Mouse (Mus musculus): Measurements from ENCODE around the gene Otor. TPM values are rescaled to one million over a fixed set of nuclear protein-coding genes. Genes with fewer than 3 reads are reported as not detected.

Otor gene
- total and polyA plus RNA-seq, 2 experiments from 2014 or later: 0.55 TPM; not detected in 1

- Histone ChIP-seq H3K4me3 (ENCODE audit: low read depth, low read length) (no peak overlapping the region), H3K27me3 (ENCODE audit: insufficient read depth, low read length) (no peaks in the 10 kb centered on the region), H3K36me3 (ENCODE audit: insufficient read depth, low read length) (no peaks in the 10 kb centered on the region), H3K9me3 (ENCODE audit: low read length) (no peaks in the 10 kb centered on the region), H3K4me2 (ENCODE audit: low read depth, low read length, poor library complexity, severe bottlenecking) (no peak overlapping the region), H3K4me1 (ENCODE audit: insufficient read depth, low read length) (no peaks in the 10 kb centered on the region), H3K9ac (replicated peaks; ENCODE audit: low read length, poor library complexity, severe bottlenecking) (no peak overlapping the region), H3K27ac (ENCODE audit: low read depth, low read length) (no peak overlapping the region)
- DNase-seq (ENCODE audit: low spot score) (peak; percentile 82), ATAC-seq (ENCODE audit: low FRiP score) (no peak)
- WGBS: 75% methylated on average over 1 of the region's 1 CpGs
- TF ChIP-seq CTCF (IDR thresholded peaks at IDR 0.05): peak; percentile 82
Observed at GRCm38 (mm10) chr2:143113859-143114258, 35.6 kb downstream of the Otor start.

DNA sequence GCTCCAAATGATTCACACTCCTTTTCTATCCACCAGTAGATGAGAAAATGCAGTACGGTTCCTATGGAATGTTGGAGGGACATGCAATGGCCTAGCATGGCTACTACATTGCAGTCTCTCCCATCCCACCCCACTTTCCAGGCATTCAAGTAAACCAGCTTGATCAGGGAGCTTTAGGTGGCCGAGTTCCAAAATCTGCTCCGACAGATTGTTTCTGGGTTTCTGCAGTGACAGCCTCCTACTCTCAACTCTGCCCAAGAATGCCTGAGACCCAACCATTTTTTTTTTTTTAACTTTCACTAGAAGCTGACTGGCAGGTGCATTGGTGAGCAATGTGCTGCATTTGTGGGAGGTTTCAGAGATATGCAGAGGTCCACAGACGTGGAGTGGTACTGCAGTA lies 36.4 kb downstream of the Otor start:
- no peak overlapping the region for H3K9ac ChIP-seq (replicated peaks; ENCODE audit: low read length, poor library complexity, severe bottlenecking)
- H3K36me3 ChIP-seq (ENCODE audit: insufficient read depth, low read length): no peaks in the 10 kb centered on the region
- no peaks in the 10 kb centered on the region for H3K9me3 ChIP-seq (ENCODE audit: low read length)
- no peak overlapping the region for H3K27ac ChIP-seq (ENCODE audit: low read depth, low read length)
- H3K27me3 ChIP-seq (ENCODE audit: insufficient read depth, low read length): no peaks in the 10 kb centered on the region
- DNase-seq (ENCODE audit: low spot score) (peak; percentile 26), ATAC-seq (ENCODE audit: low FRiP score) (no peak)
- TF ChIP-seq CTCF (IDR thresholded peaks at IDR 0.05): no peak
- no peaks in the 10 kb centered on the region for H3K4me1 ChIP-seq (ENCODE audit: insufficient read depth, low read length)
- WGBS: 67% methylated on average over 4 of the region's 4 CpGs
- no peak overlapping the region for H3K4me3 ChIP-seq (ENCODE audit: low read depth, low read length)
- no peak overlapping the region for H3K4me2 ChIP-seq (ENCODE audit: low read depth, low read length, poor library complexity, severe bottlenecking)

DNA sequence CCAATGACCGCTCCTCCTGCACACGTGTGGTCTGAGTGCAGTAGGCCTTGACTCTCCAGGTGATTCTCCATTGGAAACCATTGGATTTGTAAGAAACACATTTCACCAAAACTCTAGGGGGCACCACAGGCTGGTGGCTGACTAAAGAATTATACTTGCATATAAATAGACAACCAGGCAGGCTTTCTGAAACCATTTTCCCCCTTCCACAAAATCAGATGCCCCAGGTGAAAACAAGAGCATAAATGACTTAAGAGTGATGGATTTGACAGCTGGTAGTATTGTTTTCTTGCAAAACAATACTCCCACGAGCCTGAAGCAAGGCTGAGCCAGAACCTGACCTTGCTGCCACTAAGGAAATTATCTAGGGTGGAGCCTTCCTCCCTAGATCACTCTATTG lies 39.2 kb downstream of the Otor start:
- Histone ChIP-seq H3K27me3 (ENCODE audit: insufficient read depth, low read length) (no peaks in the 10 kb centered on the region), H3K36me3 (ENCODE audit: insufficient read depth, low read length) (no peaks in the 10 kb centered on the region), H3K27ac (ENCODE audit: low read depth, low read length) (no peak overlapping the region), H3K4me3 (ENCODE audit: low read depth, low read length) (no peak overlapping the region), H3K9ac (replicated peaks; ENCODE audit: low read length, poor library complexity, severe bottlenecking) (no peak overlapping the region), H3K4me1 (ENCODE audit: insufficient read depth, low read length) (no peaks in the 10 kb centered on the region), H3K4me2 (ENCODE audit: low read depth, low read length, poor library complexity, severe bottlenecking) (no peak overlapping the region), H3K9me3 (ENCODE audit: low read length) (no peaks in the 10 kb centered on the region)
- WGBS: 59% methylated on average over 3 of the region's 3 CpGs
- TF ChIP-seq CTCF (IDR thresholded peaks at IDR 0.05): peak; percentile 73
- peak; percentile 79 for DNase-seq (ENCODE audit: low spot score)
- no peak for ATAC-seq (ENCODE audit: low FRiP score)

DNA sequence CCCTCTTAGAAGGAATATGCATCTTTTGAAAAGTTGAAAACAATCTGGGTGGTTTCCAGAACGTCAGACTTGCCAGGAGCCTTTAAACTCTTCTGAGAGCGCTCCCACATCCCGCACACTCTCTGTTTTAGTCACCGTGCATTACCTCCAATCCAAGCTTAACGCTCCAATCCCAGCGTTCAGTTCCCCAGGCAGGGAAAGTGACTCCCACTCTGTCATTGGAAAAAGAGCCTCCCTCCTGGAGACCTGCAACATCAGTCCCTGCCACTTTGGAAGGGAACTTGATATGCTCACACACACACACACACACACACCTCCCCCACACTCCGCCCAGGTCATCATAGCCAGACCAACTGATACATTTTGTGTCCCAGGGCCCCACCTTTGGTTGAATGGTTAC lies 39.9 kb downstream of the Otor start:
- H3K9ac ChIP-seq (replicated peaks; ENCODE audit: low read length, poor library complexity, severe bottlenecking): no peak overlapping the region
- no peaks in the 10 kb centered on the region for H3K4me1 ChIP-seq (ENCODE audit: insufficient read depth, low read length)
- TF ChIP-seq CTCF (IDR thresholded peaks at IDR 0.05): no peak

DNA sequence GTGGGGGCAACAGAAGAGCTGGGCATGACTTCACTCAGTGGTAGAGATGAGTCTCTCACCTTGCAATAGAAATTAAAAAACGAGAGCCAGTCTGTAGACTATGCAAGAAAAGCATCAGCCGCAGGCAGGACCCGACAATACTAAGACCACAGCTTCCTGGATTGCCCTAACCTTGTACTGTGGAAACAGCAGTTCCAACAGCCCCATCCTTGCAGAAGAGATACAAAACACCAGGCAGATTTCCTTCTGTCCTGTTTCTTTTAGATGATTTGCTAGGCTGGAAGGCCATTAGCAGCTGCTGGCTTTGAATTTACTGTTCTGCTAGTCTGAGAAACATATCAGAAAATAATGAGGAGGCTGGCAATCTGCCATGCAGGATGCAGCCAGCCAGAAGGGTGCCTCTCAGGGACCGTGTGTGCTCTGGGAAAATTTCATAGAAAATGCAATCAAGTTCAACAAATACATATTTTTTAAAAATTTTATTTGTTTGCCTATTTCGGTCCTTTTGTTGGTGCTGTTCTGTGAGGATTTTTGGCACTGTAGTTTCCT lies 52.9 kb downstream of the Otor start:
- Histone ChIP-seq H3K27me3 (ENCODE audit: insufficient read depth, low read length) (no peaks in the 10 kb centered on the region), H3K4me3 (ENCODE audit: low read depth, low read length) (no peak overlapping the region), H3K9me3 (ENCODE audit: low read length) (no peaks in the 10 kb centered on the region), H3K4me1 (ENCODE audit: insufficient read depth, low read length) (no peaks in the 10 kb centered on the region), H3K4me2 (ENCODE audit: low read depth, low read length, poor library complexity, severe bottlenecking) (no peak overlapping the region), H3K36me3 (ENCODE audit: insufficient read depth, low read length) (no peaks in the 10 kb centered on the region), H3K9ac (replicated peaks; ENCODE audit: low read length, poor library complexity, severe bottlenecking) (no peak overlapping the region), H3K27ac (ENCODE audit: low read depth, low read length) (0 out of 2 replicates have a peak overlapping the region, but pooled peaks have one; percentile 26)
- TF ChIP-seq CTCF (IDR thresholded peaks at IDR 0.05): no peak
- DNase-seq (ENCODE audit: low spot score) (peak; percentile 43), ATAC-seq (ENCODE audit: low FRiP score) (no peak; the same call in 1 of the 2 replicates)
- WGBS: 68% methylated on average over 5 of the region's 5 CpGs

More for the DNA sequence above, 39.9 kb downstream of the Otor start:
- Histone ChIP-seq H3K9me3 (ENCODE audit: low read length) (no peaks in the 10 kb centered on the region), H3K4me2 (ENCODE audit: low read depth, low read length, poor library complexity, severe bottlenecking) (no peak overlapping the region), H3K27ac (ENCODE audit: low read depth, low read length) (no peak overlapping the region), H3K36me3 (ENCODE audit: insufficient read depth, low read length) (no peaks in the 10 kb centered on the region), H3K27me3 (ENCODE audit: insufficient read depth, low read length) (no peaks in the 10 kb centered on the region), H3K4me3 (ENCODE audit: low read depth, low read length) (no peak overlapping the region)
- ATAC-seq (ENCODE audit: low FRiP score) (no peak), DNase-seq (ENCODE audit: low spot score) (no peak)
- WGBS: 83% methylated on average over 7 of the region's 7 CpGs

Other genes with a start within 250 kb of the Otor start
- gene Kif16b, start 176.9 kb upstream of the Otor start, total RNA-seq (2014; rRNA removed): 11.1 and 11.5 TPM in 2 replicates
- gene Kif16b, start 176.9 kb upstream of the Otor start, polyA plus RNA-seq (2015; fragmentation: Nextera tagmentation; extraction: Ambion mirVana): 2.3 and 2.7 TPM in 2 replicates
- 22.6 and 34.0 TPM in 2 replicates for gene Snrpb2, start 15.4 kb upstream of the Otor start, total RNA-seq (2014; rRNA removed)
- gene Snrpb2, start 15.4 kb upstream of the Otor start, polyA plus RNA-seq (2015; fragmentation: Nextera tagmentation; extraction: Ambion mirVana): 51.3 and 59.2 TPM in 2 replicates

Data from midbrain, postnatal 0 days (tissue).